Mouse (Mus musculus) adrenal gland, postnatal 14 days (tissue): ENCODE data around the gene Zbtb11. TPM values are rescaled to one million over a fixed set of nuclear protein-coding genes. Genes with fewer than 3 reads are reported as not detected.
A peak's percentile ranks its signal among the peaks of the same experiment; 100 is the strongest.

Experiments
- DNase-seq: peaks from one replicate; pipeline ENCODE4 v3.0.0; 2021; ENCODE audit warnings: mixed read lengths
- total RNA-seq: library from RNA; stranded (reverse); gene quantifications from 2 replicates; pipeline ENCODE4 v1.2.3, GENCODE M21; 2021

Zbtb11 gene
- total RNA-seq, 1 experiment from 2014 or later, result 19.9 TPM

DNA sequence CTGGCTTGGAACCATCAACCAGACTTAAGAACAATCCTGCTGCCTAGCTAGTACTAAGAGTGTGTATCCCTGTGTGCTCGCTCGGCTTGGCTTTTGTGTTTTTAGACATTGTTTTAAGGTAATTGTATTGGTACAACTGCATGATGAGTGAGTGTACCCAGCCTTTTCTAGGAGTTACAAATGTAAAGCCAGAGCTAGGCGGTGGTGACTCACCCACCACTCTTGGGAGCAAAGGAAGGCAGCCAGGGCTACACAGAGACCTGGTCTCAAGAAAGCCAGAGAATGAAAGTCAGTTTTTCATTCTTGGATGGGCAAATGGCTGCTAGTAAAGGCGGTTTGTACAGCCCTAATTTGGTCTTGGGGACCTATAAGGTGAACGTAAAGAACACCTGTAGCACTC lies 3.3 kb upstream of the Zbtb11 start:
- no peak for DNase-seq

DNA sequence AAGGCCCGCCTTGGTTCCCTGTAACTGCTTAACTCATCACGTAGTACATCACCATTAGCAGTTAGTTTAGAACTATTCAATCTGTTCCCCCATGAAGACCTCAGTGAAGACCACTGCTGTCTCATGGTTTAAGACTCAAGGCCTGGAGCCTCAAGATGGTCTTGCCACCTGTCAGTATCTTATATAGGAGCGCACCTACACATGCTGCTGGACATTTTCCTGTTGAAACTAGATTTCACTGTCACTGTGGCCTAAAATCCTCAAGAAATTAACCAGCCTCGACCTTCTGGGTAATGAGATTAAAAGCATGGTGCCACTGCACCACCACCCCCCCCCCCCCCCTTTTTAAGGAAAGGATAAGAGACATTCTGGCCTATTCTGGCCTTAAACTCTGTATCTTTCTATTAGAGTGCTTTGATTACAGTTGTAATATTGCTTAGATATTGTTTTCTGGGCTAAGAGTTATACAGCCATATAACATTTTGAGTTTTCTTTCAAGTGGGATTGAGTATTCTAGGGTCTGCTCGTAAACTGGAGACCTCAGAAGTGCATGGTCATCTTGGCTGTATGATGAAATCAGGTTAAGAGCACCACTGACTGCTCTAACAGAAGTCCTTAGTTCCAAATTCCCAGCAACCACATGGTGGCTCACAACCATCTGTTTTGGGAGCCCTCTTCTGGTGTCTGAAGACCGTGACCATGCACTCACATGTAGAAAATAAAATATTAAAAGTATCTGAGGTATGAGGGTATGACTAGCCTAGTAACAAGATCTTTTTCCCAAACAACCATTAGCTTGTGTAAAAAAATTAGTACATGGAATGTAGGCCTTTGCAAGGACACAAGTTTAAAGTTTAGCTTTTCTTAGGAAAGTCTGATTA lies 1.7 kb upstream of the Zbtb11 start:
- DNase-seq, result no peak

DNA sequence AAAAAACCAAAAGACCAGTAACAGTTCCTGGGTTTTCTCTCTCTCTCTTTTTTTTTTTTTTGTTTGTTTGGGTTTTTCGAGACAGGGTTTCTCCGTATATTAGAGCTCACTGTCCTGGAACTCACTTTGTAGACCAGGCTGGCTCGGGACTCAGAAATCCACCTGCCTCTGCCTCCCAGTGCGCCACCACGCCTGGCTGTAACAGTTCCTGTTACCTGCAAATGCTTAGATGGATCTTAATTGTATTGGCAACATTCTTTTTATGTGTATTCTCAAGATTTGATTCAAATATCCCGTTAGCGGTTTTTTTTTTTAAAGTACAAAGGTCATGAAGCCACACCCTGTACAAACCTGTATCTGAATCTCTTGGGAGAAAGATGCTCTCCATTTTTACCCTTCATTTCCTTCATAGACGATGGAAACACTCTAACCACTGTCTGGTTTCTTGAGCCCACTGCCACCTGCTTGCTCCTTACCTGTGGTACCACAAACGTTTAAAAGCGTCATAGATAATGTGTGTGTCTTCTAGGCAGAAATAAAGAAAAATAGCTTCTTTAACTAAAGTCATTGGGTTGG lies 969 bp upstream of the Zbtb11 start:
- no peak for DNase-seq

DNA sequence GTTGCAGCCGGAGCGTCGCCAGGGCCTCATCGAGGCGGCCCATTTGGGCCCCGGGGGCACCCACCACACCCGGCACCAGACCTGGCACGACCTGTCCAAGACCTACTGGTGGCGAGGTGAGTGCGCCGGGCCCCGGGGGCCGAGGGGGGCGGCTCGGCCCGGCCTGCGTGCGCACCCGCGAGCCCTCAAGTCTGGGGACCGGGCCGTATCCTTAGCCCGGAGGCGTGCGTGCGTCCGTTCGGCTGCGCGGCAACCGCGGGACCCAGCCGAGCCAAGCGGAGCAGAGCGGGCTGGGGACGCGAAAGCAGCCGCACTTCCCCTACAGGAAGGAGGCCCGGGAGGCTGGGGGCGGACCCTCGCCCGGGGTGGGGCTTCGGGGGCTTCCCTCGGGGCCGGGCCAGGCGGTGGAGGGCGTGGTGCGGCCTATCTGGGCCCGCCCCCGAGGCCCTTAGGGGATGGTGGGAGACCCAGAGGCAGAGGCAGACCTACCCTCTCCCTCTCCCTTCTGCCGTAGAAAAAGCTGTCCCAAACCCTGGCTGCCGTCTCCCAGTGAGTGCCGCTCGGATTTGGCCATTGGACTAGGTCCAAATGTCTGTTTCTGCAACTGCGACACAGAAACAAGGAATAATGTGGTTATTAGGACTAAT lies 696 bp downstream of the Zbtb11 start:
- DNase-seq, result peak; percentile 97

DNA sequence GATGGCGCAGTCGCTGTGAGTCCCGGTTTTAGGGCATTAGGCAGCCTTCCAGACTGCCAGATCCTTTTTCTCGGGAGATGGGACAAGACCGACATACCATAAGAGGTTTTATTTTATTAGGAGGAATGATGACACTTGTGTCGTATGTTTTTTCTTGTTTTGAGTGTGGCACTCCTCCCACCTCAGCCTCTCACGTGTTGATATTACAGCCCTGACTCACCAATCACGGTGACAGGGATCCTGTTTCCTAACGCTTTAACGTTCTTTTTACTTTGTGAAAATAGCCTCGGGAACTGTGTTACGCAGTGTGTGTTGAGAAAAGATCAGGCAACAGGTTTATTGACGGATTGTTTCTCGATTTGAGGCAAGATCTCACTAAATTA lies 1.2 kb downstream of the Zbtb11 start:
- DNase-seq, result peak; percentile 67

DNA sequence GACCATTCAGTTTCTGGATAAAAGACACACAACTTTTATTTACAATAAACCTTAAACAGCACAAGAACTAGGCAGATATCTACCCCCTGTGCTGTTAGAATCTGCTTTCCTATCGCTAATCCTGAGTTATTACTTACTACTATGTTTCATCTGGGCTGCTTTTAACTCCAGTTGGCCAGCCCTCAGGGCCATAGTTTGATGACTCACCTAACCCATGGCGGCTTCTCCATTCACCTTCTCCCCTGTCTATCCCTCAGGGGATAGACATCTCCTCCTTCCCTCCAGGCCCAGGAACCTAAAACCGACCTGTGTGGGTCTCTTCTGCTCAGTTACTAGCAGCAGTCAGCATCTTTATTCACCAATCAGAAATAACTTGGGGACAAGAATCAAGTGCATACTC lies 12.3 kb downstream of the Zbtb11 start:
- peak; percentile 31 for DNase-seq

DNA sequence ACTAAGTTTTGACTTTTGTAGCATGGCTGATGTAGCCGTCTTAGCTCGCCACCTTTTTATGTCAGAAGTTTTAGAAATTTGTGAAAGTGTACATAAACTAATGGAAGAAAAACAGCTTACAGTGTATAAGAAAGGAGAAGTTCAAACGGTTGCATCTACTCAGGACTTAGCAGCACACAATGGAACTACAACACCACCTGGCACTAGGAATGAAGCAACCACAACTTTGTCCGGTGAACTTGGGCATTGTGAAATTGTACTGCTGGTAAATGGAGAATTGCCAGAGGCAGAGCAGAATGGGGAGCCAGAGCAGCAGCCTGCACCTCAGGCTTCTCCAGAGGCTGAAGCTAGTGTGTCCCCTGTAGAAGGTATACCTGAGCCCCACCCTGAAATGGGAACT lies 16.6 kb downstream of the Zbtb11 start:
- DNase-seq, result no peak

DNA sequence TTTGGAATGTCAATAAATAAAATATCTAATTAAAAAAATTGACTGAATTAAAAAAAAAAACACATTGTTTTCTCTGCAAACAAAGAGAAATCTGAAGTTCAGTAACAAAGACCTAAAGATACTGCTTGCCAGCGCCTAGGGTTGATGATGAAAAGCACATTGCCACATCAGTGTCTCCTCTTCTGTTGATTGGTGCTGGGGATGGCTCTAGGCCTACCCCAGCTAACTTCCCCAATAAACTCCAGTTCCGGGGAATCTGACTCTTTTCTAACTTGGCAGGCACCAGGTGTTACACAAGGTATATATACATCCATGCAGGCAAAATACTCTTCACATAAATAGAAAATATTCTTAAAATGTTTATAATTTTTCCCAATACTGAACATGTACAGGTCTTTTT lies 20.6 kb downstream of the Zbtb11 start:
- no peak for DNase-seq

DNA sequence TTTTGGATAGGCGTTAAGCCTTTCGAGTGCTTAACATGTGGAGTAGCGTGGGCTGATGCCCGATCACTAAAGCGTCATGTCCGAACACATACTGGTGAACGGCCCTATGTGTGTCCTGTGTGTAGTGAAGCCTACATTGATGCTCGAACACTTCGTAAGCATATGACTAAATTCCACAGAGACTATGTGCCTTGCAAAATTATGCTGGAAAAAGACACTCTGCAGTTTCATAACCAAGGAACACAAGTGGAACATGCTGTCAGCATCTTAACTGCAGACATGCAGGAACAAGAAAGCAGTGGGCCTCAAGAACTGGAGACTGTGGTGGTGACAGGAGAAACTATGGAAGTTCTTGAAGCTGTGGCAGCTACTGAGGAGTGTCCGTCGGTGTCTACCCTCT lies 33.1 kb downstream of the Zbtb11 start:
- DNase-seq, result no peak

DNA sequence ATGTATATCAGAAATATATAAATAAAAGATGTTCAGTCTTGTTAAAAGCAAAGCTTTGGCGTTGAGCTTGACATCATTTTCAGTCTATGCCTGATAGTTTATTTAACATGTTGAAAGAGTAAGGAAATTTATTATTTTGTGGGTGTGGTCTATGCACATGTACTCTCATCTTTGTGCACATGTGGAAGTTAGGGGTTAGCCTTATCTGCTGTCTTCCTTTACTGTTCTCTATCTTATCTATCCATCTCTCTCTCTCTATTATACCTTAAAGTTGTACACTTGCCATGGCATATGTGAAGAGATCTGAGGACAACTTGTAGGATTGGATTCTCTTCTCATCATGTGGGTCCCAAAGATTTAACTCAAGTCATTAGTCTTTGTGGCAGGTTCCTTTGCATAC lies 35.2 kb downstream of the Zbtb11 start:
- no peak for DNase-seq

DNA sequence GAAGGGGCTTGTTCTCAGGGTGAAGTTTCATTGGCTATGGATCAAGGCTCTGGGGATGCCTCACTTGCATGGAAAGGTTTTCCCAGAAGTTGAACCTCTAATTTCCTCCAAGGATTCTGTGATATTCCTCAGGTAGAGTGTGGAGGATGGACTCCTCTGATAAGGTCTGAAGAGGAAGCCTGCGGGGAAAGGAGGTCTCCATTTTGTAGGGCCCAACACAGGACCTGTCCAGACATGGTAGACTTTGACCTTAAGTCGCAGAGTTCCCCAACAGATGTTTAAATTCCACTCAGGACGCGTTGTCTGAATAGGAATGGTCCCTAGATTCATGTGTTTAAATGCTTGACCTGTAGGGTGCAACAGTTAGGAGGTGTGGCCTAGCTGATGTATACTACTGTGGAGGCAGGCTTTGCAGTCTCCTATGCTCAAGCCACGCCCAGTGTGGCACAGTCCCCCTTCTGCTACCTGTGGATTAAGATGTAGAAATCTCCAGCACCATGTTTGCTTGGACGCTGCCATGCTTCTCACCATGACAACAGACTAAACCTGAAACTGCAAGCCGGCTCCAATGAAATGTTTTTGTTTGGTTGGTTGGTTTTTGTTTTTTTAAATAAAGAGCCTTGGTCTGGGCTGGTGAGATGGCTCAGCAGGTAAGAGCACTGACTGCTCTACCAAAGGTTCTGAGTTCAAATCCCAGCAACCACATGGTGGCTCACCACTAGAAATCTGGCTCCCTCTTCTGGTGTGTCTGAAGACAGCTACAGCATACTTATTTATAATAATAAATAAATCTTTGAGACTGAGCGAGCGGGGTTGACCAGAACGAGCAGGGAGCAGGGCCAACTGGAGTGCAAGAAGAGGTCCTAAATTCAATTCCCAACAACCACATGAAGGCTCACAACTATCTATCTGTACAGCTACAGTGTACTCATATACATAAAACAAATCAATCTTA lies 39.4 kb downstream of the Zbtb11 start:
- no peak for DNase-seq

DNA sequence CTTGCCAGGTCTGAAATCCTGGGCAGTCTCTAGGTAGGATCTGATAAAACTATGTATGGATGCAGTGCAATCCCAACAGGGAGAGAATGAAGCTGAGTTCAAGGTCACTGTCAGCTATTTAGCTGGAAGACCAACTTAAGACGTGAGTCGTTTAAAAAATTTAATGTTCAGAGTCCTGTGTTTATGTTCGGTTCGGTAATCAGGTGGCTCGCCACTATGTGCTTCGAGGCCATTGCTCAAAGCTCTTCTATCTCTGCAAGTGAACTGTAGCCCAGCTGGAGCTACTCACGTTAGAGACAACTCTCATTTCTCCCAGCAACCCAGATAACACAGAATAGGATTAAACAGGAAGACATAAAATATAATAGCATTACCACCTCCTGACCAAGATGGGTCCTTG lies 40.4 kb downstream of the Zbtb11 start:
- no peak for DNase-seq

DNA sequence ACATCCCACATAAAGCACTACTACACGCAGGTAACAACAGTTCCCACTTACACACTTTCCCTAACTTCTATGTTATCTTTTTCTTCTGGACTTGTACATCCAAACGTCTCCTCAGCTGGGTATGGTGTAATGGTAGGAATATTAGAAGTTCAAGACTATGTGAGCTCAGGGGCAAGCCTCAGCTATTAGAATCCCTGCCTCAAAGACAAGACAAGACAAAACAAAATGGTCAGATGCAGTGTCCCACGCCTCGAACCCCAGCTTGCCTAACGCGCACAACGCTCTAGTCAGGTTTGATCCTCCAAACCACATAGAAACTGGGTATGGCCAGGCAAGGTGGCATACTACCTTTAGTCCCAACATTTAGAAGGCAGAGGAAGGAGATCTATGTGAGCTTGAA lies 46.0 kb downstream of the Zbtb11 start:
- no peak for DNase-seq

DNA sequence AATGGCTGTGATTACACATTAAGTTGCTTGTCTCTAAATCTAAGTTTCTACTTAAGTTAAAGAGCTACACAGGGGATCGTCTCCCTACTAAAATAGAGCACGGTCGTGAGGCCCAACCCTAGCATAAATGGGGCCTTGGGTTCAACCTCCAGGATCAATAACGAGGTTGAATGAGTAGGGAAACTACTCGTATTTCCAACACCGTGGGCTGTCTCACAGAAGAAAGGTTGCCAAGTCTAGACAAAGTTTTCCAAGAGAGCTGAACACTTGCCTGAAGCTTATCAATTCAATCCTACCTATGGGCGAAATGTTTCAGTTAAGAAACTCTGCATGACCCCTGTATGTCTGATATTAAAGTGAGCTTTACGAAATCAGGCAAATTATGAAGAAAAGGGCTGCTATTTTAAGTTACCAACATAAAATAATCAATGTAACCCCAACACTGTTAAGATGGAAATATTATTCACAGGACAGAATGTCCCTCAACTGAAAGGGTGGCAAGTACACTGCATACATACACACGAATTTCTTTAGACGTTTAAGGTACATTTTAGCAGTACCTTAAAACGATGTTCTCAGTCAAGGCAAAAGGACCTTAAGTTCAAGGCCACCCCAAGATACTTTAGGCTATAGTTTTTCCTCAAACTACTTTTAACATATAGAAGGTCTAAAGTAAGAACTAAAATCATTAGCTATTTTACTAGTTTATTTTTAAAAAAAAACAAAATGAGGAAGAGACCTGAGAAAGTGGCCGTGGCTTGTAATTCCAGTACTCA lies 54.4 kb downstream of the Zbtb11 start:
- no peak for DNase-seq

DNA sequence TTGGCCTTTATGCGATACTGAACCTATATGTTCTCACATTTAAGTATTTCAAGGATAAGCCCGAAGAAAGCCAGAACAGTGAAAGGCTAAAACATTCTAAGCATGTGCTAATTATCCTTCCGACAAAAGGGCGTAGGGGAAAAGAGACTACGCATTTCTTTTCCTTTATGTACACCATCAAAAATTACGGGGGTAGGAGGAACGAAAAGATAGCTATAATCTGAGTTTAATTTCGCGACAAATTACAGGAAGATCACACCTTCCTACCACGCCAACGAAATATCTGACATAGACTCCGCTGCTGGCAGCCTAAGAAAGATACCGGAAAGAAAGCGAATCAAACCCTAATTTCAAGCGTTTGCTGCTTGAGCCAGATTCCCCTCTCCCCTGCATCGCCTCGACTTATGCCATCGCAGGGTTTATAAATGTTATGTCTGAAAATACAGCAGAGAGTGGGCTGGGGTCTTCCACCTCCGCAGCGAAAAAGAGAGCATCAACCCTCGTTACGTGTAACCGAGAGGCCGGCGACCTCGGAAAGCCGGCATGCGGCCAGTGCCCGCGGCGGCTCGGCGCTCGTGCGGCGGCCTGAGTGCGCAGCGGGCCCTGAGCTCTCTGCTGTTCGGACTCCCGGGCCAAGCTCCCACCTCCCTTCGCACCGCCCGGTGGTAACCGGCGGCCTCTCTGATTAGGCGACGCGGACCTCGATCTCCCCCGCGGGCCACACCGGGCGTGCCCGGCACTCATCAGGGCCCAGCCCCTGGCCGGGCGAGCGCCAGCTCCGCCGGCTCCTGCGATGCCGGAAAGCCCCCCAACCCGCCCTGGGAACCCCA lies 55.3 kb downstream of the Zbtb11 start:
- DNase-seq, result peak; percentile 83

DNA sequence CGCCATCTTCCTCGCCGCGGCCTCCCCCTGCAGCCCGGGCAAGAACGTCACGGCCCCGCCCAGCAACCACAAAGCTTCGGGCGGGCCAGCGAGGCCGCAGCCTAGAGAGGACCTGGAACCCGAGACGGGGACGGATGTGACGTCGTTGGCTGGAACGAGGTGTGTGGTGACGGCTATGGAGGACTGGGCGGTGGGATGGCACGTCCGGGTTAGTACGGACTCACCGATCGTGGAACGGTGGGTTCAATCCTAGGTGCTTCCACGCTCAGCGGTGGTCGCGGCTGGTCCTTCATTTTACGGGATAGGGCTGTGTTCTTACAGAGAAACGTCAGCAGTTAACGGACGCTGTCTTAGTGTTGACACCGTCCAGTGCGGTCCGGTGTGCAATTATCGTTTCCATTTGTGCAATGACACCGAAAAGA lies 56.0 kb downstream of the Zbtb11 start, which contains the start of gene Pcnp:
Gene Pcnp, minus strand, starts transcription at position 79 of the 422 bp plus-strand sequence.
- DNase-seq, result peak; percentile 99

DNA sequence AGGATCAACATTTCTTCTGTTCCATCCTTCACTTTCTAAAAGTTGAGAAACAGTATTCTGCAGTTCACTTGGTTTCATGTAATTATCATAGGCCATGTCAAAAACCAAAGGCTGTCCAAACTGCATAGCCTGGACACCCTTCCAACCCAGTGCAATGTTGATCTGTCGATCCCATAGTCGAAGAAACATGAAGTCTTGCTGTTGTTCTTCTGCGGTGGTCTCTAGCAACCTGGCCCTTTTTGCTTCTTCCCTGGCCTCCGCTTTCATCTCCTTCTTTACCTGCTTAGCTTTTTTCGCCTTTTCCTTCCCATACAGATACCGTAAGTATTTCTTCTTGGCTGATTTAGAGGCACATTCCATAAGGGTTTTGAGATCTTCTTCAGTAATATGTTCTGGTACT lies 60.9 kb downstream of the Zbtb11 start:
- no peak for DNase-seq

DNA sequence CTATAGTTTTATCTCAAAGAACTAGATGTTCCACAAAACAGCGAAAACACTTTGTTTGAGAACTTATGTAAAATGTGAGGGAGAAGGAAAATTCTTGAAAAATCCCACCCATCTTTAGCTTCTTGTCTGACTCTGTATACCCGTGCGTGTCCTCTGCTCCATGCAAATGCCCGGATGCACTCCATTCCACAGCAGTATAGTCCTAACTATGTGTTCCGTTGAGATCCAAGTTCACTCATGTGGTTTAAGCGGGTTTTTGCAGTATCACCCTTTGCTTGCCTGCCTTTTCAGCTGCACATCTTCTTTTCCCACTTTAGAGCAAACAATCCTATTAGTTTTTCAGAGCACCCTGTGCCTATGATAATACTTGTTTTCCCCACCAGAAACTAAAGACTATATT lies 62.8 kb downstream of the Zbtb11 start:
- DNase-seq, result no peak

DNA sequence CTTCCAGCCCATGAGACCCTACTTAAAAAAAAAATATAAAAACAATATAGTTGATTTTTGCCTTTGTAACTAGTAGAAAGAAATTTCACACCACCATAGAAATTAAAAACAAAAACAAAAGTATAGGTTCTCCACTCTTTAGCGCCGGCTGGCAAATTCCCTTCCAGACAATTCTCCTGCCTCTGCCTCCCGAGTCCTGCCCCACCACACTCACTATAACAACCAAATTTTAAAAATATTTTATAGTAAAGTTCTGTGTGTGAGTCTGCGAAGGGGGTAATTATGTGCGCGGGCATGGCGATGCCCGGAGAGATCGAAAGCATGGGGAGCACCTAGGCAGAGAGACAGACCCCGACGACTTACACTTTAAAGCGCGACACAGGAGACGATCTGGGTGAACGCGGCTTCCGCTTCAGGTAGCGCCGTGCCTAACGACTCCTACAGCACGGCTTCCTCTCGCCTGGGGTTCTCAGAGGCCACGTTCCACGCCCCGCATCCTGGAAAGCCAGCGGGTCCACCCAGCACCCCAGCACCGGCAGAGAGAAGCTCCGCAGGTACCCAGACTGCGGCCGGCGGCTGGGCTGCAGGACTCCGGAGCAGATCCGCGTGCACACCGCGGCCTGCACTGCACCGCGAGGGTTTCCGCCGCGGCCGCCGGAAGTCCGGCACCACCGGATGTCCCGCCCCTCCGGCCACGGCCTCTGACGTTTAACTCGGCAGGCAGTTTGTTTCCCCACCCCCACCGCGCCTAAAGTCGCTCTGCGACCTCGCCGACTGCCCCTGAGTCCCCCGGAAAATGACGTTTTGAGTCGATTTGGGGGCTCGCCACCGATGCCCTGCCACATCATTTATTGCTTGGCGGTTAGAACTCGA lies 63.7 kb downstream of the Zbtb11 start, which contains the start of gene Trmt10c:
Gene Trmt10c, minus strand, starts transcription at position 682 of the 873 bp plus-strand sequence.
- DNase-seq, result peak; percentile 97
